Mouse (Mus musculus) heart, adult 2 months (tissue): ENCODE results near the gene Kif3a.

Source experiments
- CTCF ChIP-seq: fragments of 200-600 bp; IDR thresholded peaks from 2 replicates; pipeline ENCODE4 v1.8.1; 2022; ENCODE audit warnings: antibody characterized with exemption, mild to moderate bottlenecking, moderate library complexity
- EP300 ChIP-seq: fragments of 200-500 bp; IDR thresholded peaks from 2 replicates; pipeline ENCODE4 v1.6.1; 2011; ENCODE audit warnings: low read depth, low read length, control low read depth; ENCODE audit not compliant: insufficient read depth
- POLR2A ChIP-seq: fragments of 200-500 bp; IDR thresholded peaks from 2 replicates; pipeline ENCODE4 v1.6.1; 2011; ENCODE audit warnings: mild to moderate bottlenecking, low read depth, low read length, control low read depth; ENCODE audit not compliant: insufficient read depth

GRCm38 (mm10) chr11:53546271-53546670 lies 20.9 kb upstream of the Kif3a start:
- TF ChIP-seq CTCF (no peak), POLR2A (no peak), EP300 (no peak)
